Mouse (Mus musculus) stomach, embryonic 14.5 days (tissue): Measurements from ENCODE around the gene Smug1. TPM values are rescaled to one million over a fixed set of nuclear protein-coding genes. Genes with fewer than 3 reads are reported as not detected.

Experiments
- ATAC-seq: fragments of 200-750 bp; cut with Nextera tagmentation; 2 replicates; pipeline ENCODE4 v1.8.0; 2017; ENCODE audit warnings: low read depth, moderate TSS enrichment; ENCODE audit not compliant: insufficient number of reproducible peaks, insufficient read depth, low FRiP score
- H3K27ac ChIP-seq: fragments of 300-500 bp; sonication (generic); 2 replicates; pipeline ENCODE4 v1.5.1; 2014; ENCODE audit warnings: mild to moderate bottlenecking, low read length, moderate library complexity, mixed read lengths
- H3K27me3 ChIP-seq: fragments of 300-500 bp; sonication (generic); 2 replicates; pipeline ENCODE4 v1.6.1; 2014; ENCODE audit warnings: low read length, control low read depth, mixed read lengths; ENCODE audit not compliant: control insufficient read depth, insufficient read depth
- H3K36me3 ChIP-seq: fragments of 300-500 bp; sonication (generic); 2 replicates; pipeline ENCODE4 v1.6.1; 2014; ENCODE audit warnings: mild to moderate bottlenecking, control low read depth, low read length, moderate library complexity, mixed read lengths; ENCODE audit not compliant: control insufficient read depth, insufficient read depth
- H3K4me1 ChIP-seq: fragments of 300-500 bp; sonication (generic); 2 replicates; pipeline ENCODE4 v1.6.1; 2014; ENCODE audit warnings: low read length, control low read depth, mixed read lengths; ENCODE audit not compliant: control insufficient read depth, insufficient read depth
- H3K4me2 ChIP-seq: fragments of 300-500 bp; sonication (generic); replicated peaks from 2 replicates; pipeline ENCODE4 v1.6.1; 2014; ENCODE audit warnings: low read depth, low read length, control low read depth
- H3K4me3 ChIP-seq: fragments of 300-500 bp; sonication (generic); 2 replicates; pipeline ENCODE4 v1.5.1; 2014; ENCODE audit warnings: low read depth, low read length, control low read depth
- H3K9ac ChIP-seq: fragments of 300-500 bp; sonication (generic); replicated peaks from 2 replicates; pipeline ENCODE4 v1.6.1; 2014; ENCODE audit warnings: low read depth, mild to moderate bottlenecking, control low read depth, low read length, moderate library complexity, mixed read lengths
- H3K9me3 ChIP-seq: fragments of 300-500 bp; sonication (generic); 2 replicates; pipeline ENCODE4 v1.6.1; 2016; ENCODE audit warnings: low read depth, low read length, control low read depth; ENCODE audit not compliant: control insufficient read depth
- WGBS: fragments of 180-500 bp; shearing (Covaris S2); extraction: QIAGEN DNeasy Blood & Tissue Kit; methylation state at CpG from one replicate; pipeline ENCODE4 v1.1.7; 2014; 5-methylcytosine and 5-hydroxymethylcytosine counted together
- polyA plus RNA-seq: library from polyadenylated mRNA; unstranded; fragments of >200 nt; fragmentation: Nextera tagmentation; extraction: Ambion mirVana; gene quantifications from 2 replicates; pipeline ENCODE4 v1.2.1, GENCODE M21; 2014

The Smug1 gene
- 21.4 and 22.2 TPM in 2 replicates for polyA plus RNA-seq

DNA sequence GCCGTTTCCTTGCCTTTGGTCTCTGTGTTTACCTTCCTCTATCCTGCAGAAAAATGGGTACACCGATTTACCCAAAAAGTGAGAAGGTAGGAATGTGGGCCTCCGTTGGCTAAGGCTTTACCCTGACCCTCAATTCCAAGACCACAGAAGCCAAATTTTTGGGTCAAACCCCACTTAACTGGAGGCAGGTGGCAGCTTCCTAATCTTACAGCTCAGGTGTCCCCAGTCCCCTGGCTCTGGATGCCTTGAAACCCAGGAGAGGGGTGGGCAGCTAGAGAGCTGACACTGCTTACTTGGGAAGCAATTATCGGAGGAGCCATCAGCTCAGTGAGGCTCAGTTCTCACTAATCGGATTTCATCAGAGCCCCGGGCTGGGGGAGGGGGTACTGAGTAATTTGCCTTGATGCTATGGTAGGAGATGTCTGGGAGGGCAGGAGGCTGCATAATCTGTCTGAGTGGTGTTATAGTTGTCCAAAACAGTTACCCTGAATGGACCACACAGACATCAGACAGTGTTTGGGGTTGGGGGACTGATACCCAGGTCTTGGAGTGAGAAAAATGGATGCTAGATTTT lies at the start of gene Smug1:
TSS of gene Smug1 (minus strand) at position 51 of the 574 bp plus-strand sequence.
- no peak for ATAC-seq
- Histone ChIP-seq H3K4me3 (no peak within 1 kb of the TSS), H3K27ac (no peak within 1 kb of the TSS), H3K9me3 (no peaks in the 10 kb centered on the region), H3K36me3 (no peaks in the 10 kb centered on the region), H3K4me1 (peaks cover 22% of the 10 kb centered on the region), H3K9ac (no peak within 1 kb of the TSS), H3K27me3 (peaks cover 10% of the 10 kb centered on the region; the same call in 1 of the 2 replicates), H3K4me2 (no peak within 1 kb of the TSS)
- WGBS: 43% methylated on average over 6 of the region's 6 CpGs

DNA sequence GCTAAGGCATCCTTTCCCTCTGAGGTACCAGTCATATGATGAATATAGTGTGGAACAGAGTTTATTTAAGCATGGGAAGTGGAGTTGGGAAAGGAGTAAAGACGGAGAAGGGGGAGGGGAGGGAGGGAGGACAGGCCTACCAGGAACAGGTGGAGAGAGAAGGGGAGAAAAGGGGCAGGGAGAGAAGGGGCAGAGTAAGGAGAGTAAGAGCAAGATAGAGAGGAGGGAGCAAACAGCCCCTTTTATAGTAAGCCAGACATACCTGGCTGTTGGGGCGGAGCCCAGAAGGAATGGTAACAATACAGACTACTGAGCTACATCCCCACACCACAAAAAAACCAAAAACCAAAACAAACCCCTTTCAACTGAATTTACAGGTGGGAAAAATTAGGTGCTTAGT lies 49.2 kb upstream of the Smug1 start:
- 21% methylated on average over 2 of the region's 2 CpGs for WGBS
- Histone ChIP-seq H3K9me3 (no peaks in the 10 kb centered on the region), H3K27ac (peak overlapping the region; percentile 94), H3K4me3 (0 out of 2 replicates have a peak overlapping the region, but pooled peaks have one; percentile 24), H3K9ac (no peak overlapping the region), H3K27me3 (no peaks in the 10 kb centered on the region), H3K4me1 (peaks cover 24% of the 10 kb centered on the region), H3K36me3 (peaks cover 12% of the 10 kb centered on the region), H3K4me2 (peak overlapping the region; percentile 53)
- ATAC-seq: no peak

DNA sequence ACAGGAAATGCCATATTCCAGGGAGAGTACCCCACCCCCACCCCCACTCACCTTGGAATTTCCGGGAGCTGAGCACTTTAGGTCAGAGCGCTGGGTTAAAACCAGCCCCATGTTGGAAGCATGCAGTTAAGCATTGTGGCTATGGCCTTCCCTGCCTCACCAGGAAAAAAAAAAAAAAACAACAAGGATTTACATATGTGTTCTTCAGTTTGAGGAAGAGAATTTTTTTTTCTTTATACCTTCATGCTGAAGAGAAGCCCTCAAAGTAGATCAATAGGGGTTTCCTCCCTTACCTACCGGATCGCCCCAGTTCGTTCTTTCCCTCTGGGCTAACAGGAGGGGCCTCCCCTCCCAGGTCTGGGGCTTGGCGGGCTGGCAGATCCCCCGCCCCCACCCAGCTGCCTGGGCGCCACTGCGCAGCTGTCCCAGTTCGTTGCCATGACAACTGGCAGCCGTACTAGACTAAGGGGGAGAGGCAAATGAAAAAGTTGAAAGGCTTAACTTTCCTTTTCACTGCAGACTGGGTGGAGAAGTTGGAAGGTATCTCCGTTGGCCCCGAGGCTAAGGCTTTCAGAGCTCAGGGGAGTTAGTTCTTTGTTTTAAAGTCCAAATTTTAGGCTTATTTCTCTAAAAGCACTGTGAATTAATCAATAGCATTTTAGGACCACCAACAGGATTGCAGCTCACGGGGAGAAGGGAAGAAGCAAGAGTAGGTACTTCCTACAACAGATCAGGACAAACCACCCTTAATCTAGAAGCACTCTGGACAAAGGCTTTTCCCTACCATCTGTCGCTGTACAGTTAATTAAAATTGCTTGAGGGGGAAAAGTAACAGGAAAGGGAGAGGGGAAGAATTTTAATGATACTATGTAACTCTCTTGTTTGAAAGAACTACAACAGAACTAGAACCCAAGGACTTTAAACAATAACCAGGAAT lies 48.3 kb upstream of the Smug1 start:
- 1% methylated on average over 15 of the region's 15 CpGs for WGBS
- peak; percentile 92 for ATAC-seq

DNA sequence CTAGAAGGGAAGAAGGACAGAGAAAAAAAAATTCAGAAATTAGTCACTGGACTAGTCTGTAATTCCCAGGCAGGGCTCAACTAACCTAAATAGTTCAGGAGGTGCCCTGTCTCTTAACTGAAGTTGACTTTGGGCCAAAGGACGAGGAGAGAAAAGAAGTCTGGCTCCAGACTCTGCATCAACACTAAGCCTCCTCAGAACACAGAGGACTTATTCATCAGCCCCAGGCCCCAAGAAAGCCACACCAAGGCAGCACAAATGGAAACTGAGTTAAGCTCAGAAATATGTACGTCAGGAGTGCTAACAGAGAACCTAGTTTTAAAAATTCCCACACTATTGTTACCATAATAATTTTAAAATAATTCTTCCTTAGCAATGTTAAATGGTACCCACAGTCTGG lies 47.3 kb upstream of the Smug1 start:
- ATAC-seq: no peak
- peaks cover 25% of the 10 kb centered on the region for H3K36me3 ChIP-seq
- peak overlapping the region; percentile 39 for H3K4me2 ChIP-seq
- peak overlapping the region; percentile 74 for H3K27ac ChIP-seq
- no peaks in the 10 kb centered on the region for H3K27me3 ChIP-seq
- peaks cover 21% of the 10 kb centered on the region for H3K4me1 ChIP-seq
- WGBS: 25% methylated on average over 2 of the region's 2 CpGs
- peak overlapping the region; percentile 6; the same call in 1 of the 2 replicates for H3K4me3 ChIP-seq
- no peak overlapping the region for H3K9ac ChIP-seq
- H3K9me3 ChIP-seq: no peaks in the 10 kb centered on the region

More for the DNA sequence above, 48.3 kb upstream of the Smug1 start:
- Histone ChIP-seq H3K4me1 (peaks cover 21% of the 10 kb centered on the region), H3K4me2 (peak overlapping the region; percentile 53), H3K27me3 (no peaks in the 10 kb centered on the region), H3K9ac (peak overlapping the region; percentile 33; the same call in 1 of the 2 replicates), H3K27ac (peak overlapping the region; percentile 94), H3K4me3 (peak overlapping the region; percentile 24), H3K9me3 (no peaks in the 10 kb centered on the region), H3K36me3 (peaks cover 19% of the 10 kb centered on the region)

DNA sequence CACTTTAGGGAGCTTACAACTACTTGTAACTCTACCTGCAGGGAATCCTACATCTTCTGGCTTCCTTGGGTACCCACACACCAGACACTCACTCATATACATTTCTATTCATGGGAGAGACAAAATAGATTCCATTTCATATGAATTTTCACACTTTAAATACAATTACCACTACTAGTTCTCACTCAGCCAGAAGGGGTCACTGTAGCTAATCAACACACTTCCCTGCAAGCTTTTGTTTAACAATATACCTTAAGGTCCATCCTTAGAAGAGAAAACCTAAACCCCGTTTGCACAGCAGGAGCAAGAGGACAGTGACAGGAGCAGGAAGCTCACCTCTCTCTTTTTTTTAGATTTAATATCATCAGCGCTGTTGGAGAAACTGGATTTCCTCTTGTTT lies 38.3 kb upstream of the Smug1 start:
- WGBS: 57% methylated on average over 2 of the region's 2 CpGs
- peaks cover 45% of the 10 kb centered on the region for H3K36me3 ChIP-seq
- H3K27ac ChIP-seq: no peak overlapping the region

DNA sequence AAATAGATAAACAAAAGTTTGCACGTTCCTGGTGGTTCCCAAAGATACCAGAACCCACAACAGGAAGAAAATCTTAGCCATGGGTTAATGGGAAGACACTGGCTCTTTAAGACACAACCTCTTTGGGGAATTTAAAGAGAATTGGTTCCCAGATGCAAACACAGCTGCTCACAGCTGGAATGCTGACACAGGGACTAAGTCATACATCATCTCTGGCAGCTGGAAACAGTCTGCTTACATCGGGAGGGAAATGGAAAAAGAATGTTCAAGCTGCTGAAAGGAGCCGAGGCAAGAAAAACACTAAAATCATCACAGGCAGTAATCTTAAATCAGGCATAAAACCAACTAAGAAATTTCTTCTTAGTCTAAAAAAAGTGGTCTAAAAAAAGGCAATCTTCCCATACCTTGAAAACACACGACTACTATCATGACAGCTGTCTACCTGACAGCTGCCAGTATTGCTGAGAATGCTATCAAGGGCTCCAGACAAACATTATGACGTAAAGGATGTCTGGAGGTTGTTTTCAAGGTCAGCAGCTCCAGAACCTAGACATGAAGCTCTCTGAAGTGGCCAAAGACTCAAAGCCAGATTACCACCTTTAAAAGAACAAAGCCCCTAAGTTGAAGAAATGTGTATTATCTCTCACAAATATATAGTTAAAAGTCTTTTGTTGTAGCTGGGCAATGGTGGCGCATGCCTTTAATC lies 35.3 kb upstream of the Smug1 start:
- H3K36me3 ChIP-seq: peaks cover 59% of the 10 kb centered on the region
- peak overlapping the region; percentile 76 for H3K27ac ChIP-seq
- H3K4me3 ChIP-seq: no peak overlapping the region
- no peak overlapping the region for H3K4me2 ChIP-seq
- H3K9me3 ChIP-seq: no peaks in the 10 kb centered on the region
- 29% methylated on average over 6 of the region's 6 CpGs for WGBS
- H3K27me3 ChIP-seq: no peaks in the 10 kb centered on the region
- H3K9ac ChIP-seq: no peak overlapping the region
- peak; percentile 74; the same call in 1 of the 2 replicates for ATAC-seq
- H3K4me1 ChIP-seq: 0 out of 2 replicates have a peak, but pooled peaks cover 9% of the 10 kb centered on the region

More for the DNA sequence above, 38.3 kb upstream of the Smug1 start:
- Histone ChIP-seq H3K27me3 (no peaks in the 10 kb centered on the region), H3K4me1 (0 out of 2 replicates have a peak, but pooled peaks cover 9% of the 10 kb centered on the region), H3K4me3 (no peak overlapping the region), H3K4me2 (no peak overlapping the region), H3K9me3 (no peaks in the 10 kb centered on the region), H3K9ac (no peak overlapping the region)
- no peak for ATAC-seq

DNA sequence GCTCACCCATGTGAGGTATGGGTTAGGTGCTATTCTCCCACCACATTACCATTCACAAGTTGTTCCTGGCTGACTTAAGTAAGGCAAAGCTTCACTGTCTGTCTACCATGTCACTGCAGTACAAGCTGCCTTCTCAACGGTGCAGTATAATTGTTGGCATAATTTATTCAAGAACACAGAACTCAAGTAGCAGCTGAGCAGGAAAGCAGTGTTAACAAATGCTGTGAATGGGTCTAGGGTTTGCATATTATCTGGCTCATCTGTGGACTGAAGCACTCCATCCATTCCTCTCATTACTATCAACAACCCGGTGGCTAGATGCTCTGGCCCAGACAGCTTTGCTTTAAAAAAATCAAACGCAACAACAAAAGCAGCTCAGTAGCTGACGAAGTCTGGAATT lies 30.9 kb upstream of the Smug1 start:
- Histone ChIP-seq H3K9me3 (no peaks in the 10 kb centered on the region), H3K4me1 (0 out of 2 replicates have a peak, but pooled peaks cover 9% of the 10 kb centered on the region), H3K4me2 (no peak overlapping the region), H3K36me3 (peaks cover 74% of the 10 kb centered on the region), H3K4me3 (no peak overlapping the region), H3K27me3 (no peaks in the 10 kb centered on the region), H3K27ac (no peak overlapping the region), H3K9ac (no peak overlapping the region)
- no peak for ATAC-seq
- 87% methylated on average over 4 of the region's 4 CpGs for WGBS

DNA sequence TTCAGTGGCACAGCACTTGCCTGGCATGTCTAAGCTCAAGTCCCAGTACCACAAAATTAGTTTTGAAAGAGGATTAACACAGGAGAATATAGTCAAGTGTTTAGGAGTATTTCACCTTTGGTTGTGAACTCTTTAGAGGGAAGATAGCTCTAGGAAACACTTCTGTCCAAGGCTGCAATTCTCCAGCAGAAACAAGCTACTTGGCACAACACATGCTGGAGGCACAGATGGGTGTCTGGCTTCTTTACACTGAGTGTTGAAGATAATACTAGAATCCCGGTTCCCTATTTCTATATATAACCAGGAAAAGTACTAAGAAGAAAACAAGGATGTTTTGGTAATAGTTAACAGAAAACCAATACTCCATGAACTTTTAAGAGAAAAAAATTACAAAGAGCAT lies 29.9 kb upstream of the Smug1 start:
- ATAC-seq: no peak
- Histone ChIP-seq H3K36me3 (peaks cover 82% of the 10 kb centered on the region), H3K27me3 (no peaks in the 10 kb centered on the region)

More for the DNA sequence above, 29.9 kb upstream of the Smug1 start:
- Histone ChIP-seq H3K9me3 (no peaks in the 10 kb centered on the region), H3K4me3 (no peak overlapping the region), H3K4me2 (no peak overlapping the region), H3K9ac (no peak overlapping the region), H3K4me1 (0 out of 2 replicates have a peak, but pooled peaks cover 2% of the 10 kb centered on the region), H3K27ac (no peak overlapping the region)
- WGBS: 85% methylated on average over 1 of the region's 1 CpGs
